8 mouse cellular contexts compared by ENCODE assay signal in the genomic region with DNA sequence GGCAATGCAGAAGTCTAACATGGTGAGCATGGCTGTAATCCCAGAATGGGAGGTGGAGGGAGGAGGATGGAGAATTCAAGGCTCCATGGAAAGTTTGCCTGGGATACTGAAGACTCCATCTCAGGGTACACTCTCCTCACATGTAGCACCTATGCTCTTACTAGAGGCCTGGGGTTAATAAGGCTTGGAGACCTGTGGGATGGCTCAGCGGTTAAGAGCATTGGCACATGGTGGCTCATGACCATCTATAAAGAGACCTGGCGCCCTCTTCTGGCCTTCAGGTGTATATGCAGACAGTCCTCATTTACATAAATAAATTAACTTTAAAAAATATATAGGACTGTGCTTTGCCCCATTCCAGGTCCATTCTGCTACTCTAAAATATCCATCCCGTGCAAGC. TPM values are rescaled to one million over a fixed set of nuclear protein-coding genes. Genes with fewer than 3 reads are reported as not detected.
DNase-seq lines count a peak whose midpoint lies in the region; ATAC-seq and TF ChIP-seq lines count a peak whose summit lies in the region.

No protein-coding gene starts in this region.

- H3K4me1 ChIP-seq in kidney, embryonic 15.5 days: peaks cover 12% of the 10 kb centered on the region
- H3K4me1 ChIP-seq in lung, postnatal 0 days (ENCODE audit: insufficient read depth, low read depth, low read length): no peaks in the 10 kb centered on the region; the same call in 1 of the 2 replicates

- TF ChIP-seq CTCF in lung, postnatal 0 days (IDR thresholded peaks at IDR 0.05): peak; percentile 57

- WGBS in kidney, embryonic 15.5 days: 37% methylated on average over 3 of the region's 3 CpGs
- WGBS in lung, postnatal 0 days: 35% methylated on average over 3 of the region's 3 CpGs

- H3K27me3 ChIP-seq in kidney, embryonic 15.5 days: no peaks in the 10 kb centered on the region
- no peaks in the 10 kb centered on the region for H3K27me3 ChIP-seq in lung, postnatal 0 days (replicated peaks; ENCODE audit: insufficient read depth, low read length)

- ATAC-seq in kidney, embryonic 15.5 days (replicated peaks; ENCODE audit: low FRiP score): no peak
- ATAC-seq in CD4-positive, CD25-positive, alpha-beta regulatory T cell, adult 4 months: peak; percentile 43
- no peak for ATAC-seq in lung, postnatal 0 days

- H3K36me3 ChIP-seq in kidney, embryonic 15.5 days: no peaks in the 10 kb centered on the region
- H3K36me3 ChIP-seq in lung, postnatal 0 days (ENCODE audit: insufficient read depth, low read length): no peaks in the 10 kb centered on the region

- no peak for TF ChIP-seq EP300 in lung, postnatal 0 days (IDR thresholded peaks at IDR 0.05)

- no peak overlapping the region for H3K27ac ChIP-seq in kidney, embryonic 15.5 days
- no peak overlapping the region for H3K27ac ChIP-seq in lung, postnatal 0 days (ENCODE audit: low read length)

- no peak overlapping the region for H3K4me2 ChIP-seq in kidney, embryonic 15.5 days
- H3K4me2 ChIP-seq in lung, postnatal 0 days (replicated peaks; ENCODE audit: low read depth, low read length): no peak overlapping the region

- H3K9me3 ChIP-seq in kidney, embryonic 15.5 days (replicated peaks): no peaks in the 10 kb centered on the region
- H3K9me3 ChIP-seq in lung, postnatal 0 days (ENCODE audit: low read length): no peaks in the 10 kb centered on the region

- DNase-seq in kidney, adult 9 months: peak; percentile 41
- peak; percentile 78 for DNase-seq in ZHBTc4 (ENCODE audit: low read depth, low spot score)
- peak; percentile 45 for DNase-seq in embryo, embryonic 10 days (ENCODE audit: low spot score)
- peak; percentile 66 for DNase-seq in lung, postnatal 0 days (ENCODE audit: low spot score)
- DNase-seq in thymus, postnatal 25 days: peak; percentile 43
- DNase-seq in layer of hippocampus, adult 9-11 months: no peak

- H3K4me3 ChIP-seq in kidney, embryonic 15.5 days (replicated peaks): no peak overlapping the region
- no peak overlapping the region for H3K4me3 ChIP-seq in lung, postnatal 0 days (ENCODE audit: low read depth, low read length)

- H3K9ac ChIP-seq in kidney, embryonic 15.5 days: no peak overlapping the region
- no peak overlapping the region for H3K9ac ChIP-seq in lung, postnatal 0 days (replicated peaks; ENCODE audit: low read depth)

RNA-seq across cellular contexts. Expression of a gene that starts 3.1 kb away (rescaled TPM):
- polyA plus RNA-seq in kidney, embryonic 15.5 days (2015; fragmentation: Nextera tagmentation; extraction: Ambion mirVana): 60.0 and 65.0 TPM in 2 replicates
- polyA plus RNA-seq in CD4-positive, CD25-positive, alpha-beta regulatory T cell, adult 4 months (2017; shearing (Covaris generic)): 10 to 100 TPM; 29.9 to 38.1 TPM
- polyA plus RNA-seq in lung, postnatal 0 days (2015; fragmentation: Nextera tagmentation; extraction: Ambion mirVana): 24.1 and 27.5 TPM in 2 replicates

RNA-seq across cellular contexts. Expression of a gene that starts 38.3 kb away (rescaled TPM):
- 66.2 and 71.2 TPM in 2 replicates for polyA plus RNA-seq in kidney, embryonic 15.5 days (2015; fragmentation: Nextera tagmentation; extraction: Ambion mirVana)
- polyA plus RNA-seq in CD4-positive, CD25-positive, alpha-beta regulatory T cell, adult 4 months (2017; shearing (Covaris generic)): not detected
- 172 and 190 TPM in 2 replicates for polyA plus RNA-seq in lung, postnatal 0 days (2015; fragmentation: Nextera tagmentation; extraction: Ambion mirVana)

RNA-seq across cellular contexts. Expression of a gene that starts 39.2 kb away (rescaled TPM):
- polyA plus RNA-seq in kidney, embryonic 15.5 days (2015; fragmentation: Nextera tagmentation; extraction: Ambion mirVana): 3.7 and 4.9 TPM in 2 replicates
- 1 to 10 TPM; 1.6 to 2.5 TPM for polyA plus RNA-seq in CD4-positive, CD25-positive, alpha-beta regulatory T cell, adult 4 months (2017; shearing (Covaris generic))
- 1.1 and 1.5 TPM in 2 replicates for polyA plus RNA-seq in lung, postnatal 0 days (2015; fragmentation: Nextera tagmentation; extraction: Ambion mirVana)

RNA-seq across cellular contexts. Expression of a gene that starts 39.3 kb away (rescaled TPM):
- polyA plus RNA-seq in kidney, embryonic 15.5 days (2015; fragmentation: Nextera tagmentation; extraction: Ambion mirVana): 11.1 and 12.3 TPM in 2 replicates
- polyA plus RNA-seq in CD4-positive, CD25-positive, alpha-beta regulatory T cell, adult 4 months (2017; shearing (Covaris generic)): 1 to 10 TPM; 2.8 to 2.9 TPM
- 2.6 and 3.3 TPM in 2 replicates for polyA plus RNA-seq in lung, postnatal 0 days (2015; fragmentation: Nextera tagmentation; extraction: Ambion mirVana)

RNA-seq across cellular contexts. Expression of a gene that starts 48.7 kb away (rescaled TPM):
- 66.2 and 68.1 TPM in 2 replicates for polyA plus RNA-seq in kidney, embryonic 15.5 days (2015; fragmentation: Nextera tagmentation; extraction: Ambion mirVana)
- polyA plus RNA-seq in CD4-positive, CD25-positive, alpha-beta regulatory T cell, adult 4 months (2017; shearing (Covaris generic)): 100 to 1,000 TPM in 1 of 2 experiments, 10 to 100 TPM in 1; 85.3 to 138 TPM
- 56.4 and 57.3 TPM in 2 replicates for polyA plus RNA-seq in lung, postnatal 0 days (2015; fragmentation: Nextera tagmentation; extraction: Ambion mirVana)

Comparison
In these comparisons a context has a peak if more than half of its experiments do, and no peak if none do; other contexts are left out.
1. RNA of a gene that starts 38.3 kb away (polyA plus RNA-seq): 172 to 190 TPM in lung, postnatal 0 days and 66.2 to 71.2 TPM in kidney, embryonic 15.5 days; not detected in CD4-positive, CD25-positive, alpha-beta regulatory T cell, adult 4 months; every median in the first group is over 10 times any median in the second.